ENCODE assay signal across 24 mouse cellular contexts in the genomic region with DNA sequence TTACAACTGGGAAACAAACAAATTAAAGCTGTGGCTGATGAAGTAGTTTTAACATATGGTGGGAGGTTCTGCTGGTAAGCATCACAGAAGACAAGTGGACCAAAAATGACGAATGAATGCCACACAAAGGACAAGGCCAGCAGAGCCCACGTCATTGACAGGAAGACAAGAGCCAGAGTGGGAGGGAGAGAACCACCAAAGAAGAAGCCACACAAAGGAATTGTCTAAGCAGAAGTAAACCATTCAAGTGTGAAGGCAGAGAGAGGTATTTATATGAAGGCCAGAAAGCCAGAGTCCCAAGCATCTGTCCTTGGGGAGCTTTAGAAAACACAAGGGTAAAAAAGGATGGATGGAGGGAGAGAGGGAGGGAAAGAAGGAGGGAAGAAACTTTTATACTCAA.
DNase-seq lines count a peak whose midpoint lies in the region; ATAC-seq lines count a peak whose summit lies in the region.
"Had no signal": no experiment of that assay in that cellular context is flagged by ENCODE, and none has a peak within 500 bp of the region (broad histone marks: within the 10 kb centered on the region; RNA-seq: fewer than 3 reads in every experiment).

No protein-coding gene starts in this region.

- H3K9ac ChIP-seq in hindbrain, embryonic 16.5 days (ENCODE audit: low read depth, low read length): no peak overlapping the region
- H3K9ac ChIP-seq in neural tube, embryonic 15.5 days (replicated peaks): no peak overlapping the region
- H3K9ac ChIP-seq in hindbrain, embryonic 13.5 days: no peak overlapping the region
- H3K9ac ChIP-seq: embryonic facial prominence, embryonic 15.5 days; liver, embryonic 15.5 days; lung, embryonic 15.5 days had no signal

- H3K4me1 ChIP-seq in hindbrain, embryonic 10.5 days (replicated peaks): peaks cover 28% of the 10 kb centered on the region
- no peaks in the 10 kb centered on the region for H3K4me1 ChIP-seq in hindbrain, embryonic 16.5 days (ENCODE audit: control insufficient read depth, insufficient read depth, low read depth, low read length)
- no peaks in the 10 kb centered on the region for H3K4me1 ChIP-seq in neural tube, embryonic 15.5 days
- H3K4me1 ChIP-seq in hindbrain, embryonic 13.5 days (replicated peaks): peaks cover 3% of the 10 kb centered on the region
- H3K4me1 ChIP-seq: embryonic facial prominence, embryonic 15.5 days; heart, embryonic 10.5 days; limb, embryonic 10.5 days; liver, embryonic 15.5 days; lung, embryonic 15.5 days; megakaryocyte, embryonic 14.5 days had no signal

- ATAC-seq in hindbrain, embryonic 16.5 days: no peak; the same call in 1 of the 2 replicates
- no peak for ATAC-seq in neural tube, embryonic 15.5 days (ENCODE audit: low FRiP score)
- ATAC-seq in hindbrain, embryonic 13.5 days (ENCODE audit: low FRiP score): 0 out of 2 replicates have a peak, but pooled peaks have one; percentile 28
- ATAC-seq: Patski had no signal

- no peaks in the 10 kb centered on the region for H3K27me3 ChIP-seq in hindbrain, embryonic 10.5 days (ENCODE audit: insufficient read depth, poor library complexity, severe bottlenecking)
- H3K27me3 ChIP-seq in hindbrain, embryonic 16.5 days (replicated peaks; ENCODE audit: control insufficient read depth, insufficient read depth, low read length): no peaks in the 10 kb centered on the region
- no peaks in the 10 kb centered on the region for H3K27me3 ChIP-seq in neural tube, embryonic 15.5 days (replicated peaks)
- no peaks in the 10 kb centered on the region for H3K27me3 ChIP-seq in hindbrain, embryonic 13.5 days
- H3K27me3 ChIP-seq: embryonic facial prominence, embryonic 15.5 days; liver, embryonic 15.5 days; lung, embryonic 15.5 days; megakaryocyte, embryonic 14.5 days; Patski had no signal

- H3K36me3 ChIP-seq in hindbrain, embryonic 10.5 days: no peaks in the 10 kb centered on the region
- no peaks in the 10 kb centered on the region for H3K36me3 ChIP-seq in hindbrain, embryonic 16.5 days (ENCODE audit: control insufficient read depth, insufficient read depth, low read length)
- no peaks in the 10 kb centered on the region for H3K36me3 ChIP-seq in neural tube, embryonic 15.5 days
- no peaks in the 10 kb centered on the region for H3K36me3 ChIP-seq in hindbrain, embryonic 13.5 days
- H3K36me3 ChIP-seq: embryonic facial prominence, embryonic 15.5 days; heart, embryonic 10.5 days; limb, embryonic 10.5 days; liver, embryonic 15.5 days; lung, embryonic 15.5 days had no signal

- H3K27ac ChIP-seq in hindbrain, embryonic 10.5 days: peak overlapping the region; percentile 74
- no peak overlapping the region for H3K27ac ChIP-seq in hindbrain, embryonic 16.5 days (ENCODE audit: low read depth, low read length)
- H3K27ac ChIP-seq in neural tube, embryonic 15.5 days (replicated peaks): no peak overlapping the region
- no peak overlapping the region for H3K27ac ChIP-seq in hindbrain, embryonic 13.5 days
- H3K27ac ChIP-seq: embryonic facial prominence, embryonic 15.5 days; gastrocnemius, adult 2 months; heart, embryonic 10.5 days; limb, embryonic 10.5 days; liver, embryonic 15.5 days; lung, embryonic 15.5 days had no signal

- DNase-seq in hindbrain, embryonic 10.5 days (ENCODE audit: low spot score): peak; percentile 36
- peak; percentile 18 for DNase-seq in neural tube, embryonic 10.5 days (ENCODE audit: extremely low spot score, low spot score)
- no peak for DNase-seq in layer of hippocampus, adult 8-10 months (ENCODE audit: low spot score in 2 of 2)
- DNase-seq in kidney, postnatal 36 days: no peak
- no peak for DNase-seq in urinary bladder, adult 2 months (ENCODE audit: low spot score)
- DNase-seq: cerebellum, adult 11-12 months; cerebellum, postnatal 10 days; gastrocnemius, adult 2 months; heart, postnatal 4 days; kidney, adult 2 months; kidney, postnatal 10 days; liver; lung, postnatal 36 days; thymus, postnatal 36 days had no signal

- H3K4me2 ChIP-seq in hindbrain, embryonic 16.5 days (ENCODE audit: low read length): no peak overlapping the region
- no peak overlapping the region for H3K4me2 ChIP-seq in neural tube, embryonic 15.5 days
- no peak overlapping the region for H3K4me2 ChIP-seq in hindbrain, embryonic 13.5 days
- H3K4me2 ChIP-seq: embryonic facial prominence, embryonic 15.5 days; liver, embryonic 15.5 days; lung, embryonic 15.5 days had no signal

- H3K4me3 ChIP-seq in hindbrain, embryonic 10.5 days: no peak overlapping the region
- no peak overlapping the region for H3K4me3 ChIP-seq in hindbrain, embryonic 16.5 days (ENCODE audit: low read length)
- no peak overlapping the region for H3K4me3 ChIP-seq in neural tube, embryonic 15.5 days (replicated peaks)
- H3K4me3 ChIP-seq in hindbrain, embryonic 13.5 days: no peak overlapping the region
- H3K4me3 ChIP-seq: embryonic facial prominence, embryonic 15.5 days; gastrocnemius, adult 2 months; heart, embryonic 10.5 days; limb, embryonic 10.5 days; liver, embryonic 15.5 days; lung, embryonic 15.5 days; megakaryocyte, embryonic 14.5 days had no signal

- 25% methylated on average over 2 of the region's 2 CpGs for WGBS in hindbrain, embryonic 10.5 days
- 8% methylated on average over 2 of the region's 2 CpGs for WGBS in hindbrain, embryonic 16.5 days
- 5% methylated on average over 2 of the region's 2 CpGs for WGBS in neural tube, embryonic 15.5 days
- 11% methylated on average over 2 of the region's 2 CpGs for WGBS in hindbrain, embryonic 13.5 days

- no peaks in the 10 kb centered on the region for H3K9me3 ChIP-seq in hindbrain, embryonic 10.5 days
- no peaks in the 10 kb centered on the region for H3K9me3 ChIP-seq in hindbrain, embryonic 16.5 days (ENCODE audit: control insufficient read depth, low read length)
- H3K9me3 ChIP-seq in neural tube, embryonic 15.5 days (replicated peaks): no peaks in the 10 kb centered on the region
- no peaks in the 10 kb centered on the region for H3K9me3 ChIP-seq in hindbrain, embryonic 13.5 days
- H3K9me3 ChIP-seq: embryonic facial prominence, embryonic 15.5 days; heart, embryonic 10.5 days; limb, embryonic 10.5 days; liver, embryonic 15.5 days; lung, embryonic 15.5 days had no signal

Comparison
In these comparisons a context has a peak if more than half of its experiments do, and no peak if none do; other contexts are left out.
1. DNase-seq: peak in hindbrain, embryonic 10.5 days (single experiment) and neural tube, embryonic 10.5 days (single experiment); none in layer of hippocampus, adult 8-10 months (0 of 2), kidney, postnatal 36 days (0 of 2) and urinary bladder, adult 2 months (single experiment).